Mouse (Mus musculus): ENCODE results near the gene Disc1. TPM values are rescaled to one million over a fixed set of nuclear protein-coding genes. Genes with fewer than 3 reads are reported as not detected.

Disc1 gene
- polyA plus RNA-seq, 1 experiment = 0.12 TPM

- Histone ChIP-seq H3K27me3 (ENCODE audit: control insufficient read depth, insufficient read depth, insufficient read length) (peaks cover 57% of the 10 kb centered on the region), H3K4me3 (ENCODE audit: insufficient read depth, poor library complexity, severe bottlenecking) (no peak overlapping the region), H3K36me3 (ENCODE audit: control insufficient read depth, insufficient read depth) (no peaks in the 10 kb centered on the region), H3K79me3 (ENCODE audit: low read depth) (no peaks in the 10 kb centered on the region), H3K79me2 (ENCODE audit: control insufficient read depth, insufficient read depth) (no peaks in the 10 kb centered on the region), H3ac (ENCODE audit: control insufficient read depth, insufficient read length, low read depth) (no peak overlapping the region)
- TF ChIP-seq CTCF (IDR thresholded peaks at IDR 0.05; ENCODE audit: control insufficient read depth, insufficient read depth, insufficient read length) (no peak), MYOD1 (IDR thresholded peaks at IDR 0.05; ENCODE audit: control insufficient read depth, insufficient read length, low read depth) (no peak), USF1 (IDR thresholded peaks at IDR 0.05; ENCODE audit: low read depth) (no peak), CEBPB (IDR thresholded peaks at IDR 0.05; ENCODE audit: low read depth) (no peak), FOSL1 (IDR thresholded peaks at IDR 0.05; ENCODE audit: insufficient read depth, low read length, poor library complexity, severe bottlenecking) (no peak), MAX (IDR thresholded peaks at IDR 0.05) (no peak), MYOG (IDR thresholded peaks at IDR 0.05; ENCODE audit: control insufficient read depth, extremely low read depth, insufficient read length) (no peak)
These were observed 103.1 kb downstream of the Disc1 start for GRCm38 (mm10) chr8:125156863-125157640.

GRCm38 (mm10) chr8:125157641-125158005 lies 103.6 kb downstream of the Disc1 start:
- H3K27me3 ChIP-seq (ENCODE audit: control insufficient read depth, insufficient read depth, insufficient read length) = peaks cover 59% of the 10 kb centered on the region
- H3K79me2 ChIP-seq (ENCODE audit: control insufficient read depth, insufficient read depth) = no peaks in the 10 kb centered on the region
- no peaks in the 10 kb centered on the region for H3K36me3 ChIP-seq (ENCODE audit: control insufficient read depth, insufficient read depth)
- no peak overlapping the region for H3ac ChIP-seq (ENCODE audit: control insufficient read depth, insufficient read length, low read depth)
- no peak overlapping the region for H3K4me3 ChIP-seq (ENCODE audit: insufficient read depth, poor library complexity, severe bottlenecking)
- no peaks in the 10 kb centered on the region for H3K79me3 ChIP-seq (ENCODE audit: low read depth)
- TF ChIP-seq MYOG (IDR thresholded peaks at IDR 0.05; ENCODE audit: control insufficient read depth, extremely low read depth, insufficient read length) (no peak), CEBPB (IDR thresholded peaks at IDR 0.05; ENCODE audit: low read depth) (no peak), CTCF (IDR thresholded peaks at IDR 0.05; ENCODE audit: control insufficient read depth, insufficient read depth, insufficient read length) (no peak), MAX (IDR thresholded peaks at IDR 0.05) (no peak), FOSL1 (IDR thresholded peaks at IDR 0.05; ENCODE audit: insufficient read depth, low read length, poor library complexity, severe bottlenecking) (no peak), MYOD1 (IDR thresholded peaks at IDR 0.05; ENCODE audit: control insufficient read depth, insufficient read length, low read depth) (no peak), USF1 (IDR thresholded peaks at IDR 0.05; ENCODE audit: low read depth) (no peak)

GRCm38 (mm10) chr8:125159387-125159786 lies 105.4 kb downstream of the Disc1 start:
- no peak for TF ChIP-seq CEBPB (IDR thresholded peaks at IDR 0.05; ENCODE audit: low read depth)
- TF ChIP-seq MAX (IDR thresholded peaks at IDR 0.05) = no peak
- no peak for TF ChIP-seq MYOD1 (IDR thresholded peaks at IDR 0.05; ENCODE audit: control insufficient read depth, insufficient read length, low read depth)
- no peak for TF ChIP-seq FOSL1 (IDR thresholded peaks at IDR 0.05; ENCODE audit: insufficient read depth, low read length, poor library complexity, severe bottlenecking)
- no peak for TF ChIP-seq USF1 (IDR thresholded peaks at IDR 0.05; ENCODE audit: low read depth)
- no peak for TF ChIP-seq CTCF (IDR thresholded peaks at IDR 0.05; ENCODE audit: control insufficient read depth, insufficient read depth, insufficient read length)
- TF ChIP-seq MYOG (IDR thresholded peaks at IDR 0.05; ENCODE audit: control insufficient read depth, extremely low read depth, insufficient read length) = no peak
- Histone ChIP-seq H3K4me3 (ENCODE audit: insufficient read depth, poor library complexity, severe bottlenecking) (no peak overlapping the region), H3K36me3 (ENCODE audit: control insufficient read depth, insufficient read depth) (no peaks in the 10 kb centered on the region), H3K79me3 (ENCODE audit: low read depth) (no peaks in the 10 kb centered on the region), H3K79me2 (ENCODE audit: control insufficient read depth, insufficient read depth) (no peaks in the 10 kb centered on the region), H3ac (ENCODE audit: control insufficient read depth, insufficient read length, low read depth) (no peak overlapping the region), H3K27me3 (ENCODE audit: control insufficient read depth, insufficient read depth, insufficient read length) (peaks cover 65% of the 10 kb centered on the region)

GRCm38 (mm10) chr8:125163491-125163890 lies 109.5 kb downstream of the Disc1 start:
- Histone ChIP-seq H3K79me2 (ENCODE audit: control insufficient read depth, insufficient read depth) (no peaks in the 10 kb centered on the region), H3K79me3 (ENCODE audit: low read depth) (no peaks in the 10 kb centered on the region), H3K4me3 (ENCODE audit: insufficient read depth, poor library complexity, severe bottlenecking) (no peak overlapping the region), H3K27me3 (ENCODE audit: control insufficient read depth, insufficient read depth, insufficient read length) (peaks cover 49% of the 10 kb centered on the region), H3K36me3 (ENCODE audit: control insufficient read depth, insufficient read depth) (no peaks in the 10 kb centered on the region), H3ac (ENCODE audit: control insufficient read depth, insufficient read length, low read depth) (no peak overlapping the region)
- TF ChIP-seq CTCF (IDR thresholded peaks at IDR 0.05; ENCODE audit: control insufficient read depth, insufficient read depth, insufficient read length) (no peak), USF1 (IDR thresholded peaks at IDR 0.05; ENCODE audit: low read depth) (no peak), MYOD1 (IDR thresholded peaks at IDR 0.05; ENCODE audit: control insufficient read depth, insufficient read length, low read depth) (no peak), CEBPB (IDR thresholded peaks at IDR 0.05; ENCODE audit: low read depth) (no peak), FOSL1 (IDR thresholded peaks at IDR 0.05; ENCODE audit: insufficient read depth, low read length, poor library complexity, severe bottlenecking) (no peak), MAX (IDR thresholded peaks at IDR 0.05) (no peak), MYOG (IDR thresholded peaks at IDR 0.05; ENCODE audit: control insufficient read depth, extremely low read depth, insufficient read length) (no peak)

GRCm38 (mm10) chr8:125163906-125164305 lies 109.9 kb downstream of the Disc1 start:
- peaks cover 46% of the 10 kb centered on the region for H3K27me3 ChIP-seq (ENCODE audit: control insufficient read depth, insufficient read depth, insufficient read length)
- no peak overlapping the region for H3ac ChIP-seq (ENCODE audit: control insufficient read depth, insufficient read length, low read depth)
- no peak for TF ChIP-seq MYOD1 (IDR thresholded peaks at IDR 0.05; ENCODE audit: control insufficient read depth, insufficient read length, low read depth)
- no peak for TF ChIP-seq FOSL1 (IDR thresholded peaks at IDR 0.05; ENCODE audit: insufficient read depth, low read length, poor library complexity, severe bottlenecking)
- TF ChIP-seq CEBPB (IDR thresholded peaks at IDR 0.05; ENCODE audit: low read depth) = no peak
- TF ChIP-seq MYOG (IDR thresholded peaks at IDR 0.05; ENCODE audit: control insufficient read depth, extremely low read depth, insufficient read length) = no peak
- TF ChIP-seq CTCF (IDR thresholded peaks at IDR 0.05; ENCODE audit: control insufficient read depth, insufficient read depth, insufficient read length) = no peak
- TF ChIP-seq USF1 (IDR thresholded peaks at IDR 0.05; ENCODE audit: low read depth) = no peak
- TF ChIP-seq MAX (IDR thresholded peaks at IDR 0.05) = no peak
- H3K79me2 ChIP-seq (ENCODE audit: control insufficient read depth, insufficient read depth) = no peaks in the 10 kb centered on the region
- no peaks in the 10 kb centered on the region for H3K36me3 ChIP-seq (ENCODE audit: control insufficient read depth, insufficient read depth)
- H3K4me3 ChIP-seq (ENCODE audit: insufficient read depth, poor library complexity, severe bottlenecking) = no peak overlapping the region
- no peaks in the 10 kb centered on the region for H3K79me3 ChIP-seq (ENCODE audit: low read depth)
